Mouse (Mus musculus) ES-Bruce4 (cell line): ENCODE measurements around the gene Ltk. TPM values are rescaled to one million over a fixed set of nuclear protein-coding genes. Genes with fewer than 3 reads are reported as not detected.

Source experiments
- H3K27ac ChIP-seq: 2 replicates; pipeline ENCODE4 v1.5.1; 2012; ENCODE audit warnings: low read length, inconsistent platforms; ENCODE audit not compliant: insufficient read depth
- H3K27me3 ChIP-seq: 2 replicates; pipeline ENCODE4 v1.6.1; 2012; ENCODE audit warnings: mild to moderate bottlenecking, low read length, inconsistent platforms; ENCODE audit not compliant: control insufficient read depth, poor library complexity, insufficient read depth, severe bottlenecking
- H3K36me3 ChIP-seq: 2 replicates; pipeline ENCODE4 v1.6.1; 2012; ENCODE audit warnings: inconsistent platforms, mild to moderate bottlenecking, low read length, moderate library complexity; ENCODE audit not compliant: control insufficient read depth, poor library complexity, insufficient read depth, severe bottlenecking
- H3K4me1 ChIP-seq: one replicate; pipeline ENCODE4 v1.8.1; 2011; ENCODE audit warnings: low read length; ENCODE audit not compliant: control insufficient read depth, insufficient read depth
- H3K4me3 ChIP-seq: 2 replicates; pipeline ENCODE4 v1.5.1; 2011; ENCODE audit warnings: low read depth, mild to moderate bottlenecking, low read length
- H3K9ac ChIP-seq: 2 replicates; pipeline ENCODE4 v1.6.1; 2012; ENCODE audit warnings: low read depth, mild to moderate bottlenecking, inconsistent platforms; ENCODE audit not compliant: poor library complexity, severe bottlenecking
- H3K9me3 ChIP-seq: replicated peaks from 2 replicates; pipeline ENCODE4 v1.6.1; 2012; ENCODE audit warnings: mild to moderate bottlenecking, low read length, inconsistent platforms; ENCODE audit not compliant: control insufficient read depth, poor library complexity, insufficient read depth, severe bottlenecking
- CTCF ChIP-seq: IDR thresholded peaks from one replicate; pipeline ENCODE4 v1.8.1; 2011; ENCODE audit warnings: low read depth, low read length
- EP300 ChIP-seq: IDR thresholded peaks from 2 replicates; pipeline ENCODE4 v1.6.1; 2011; ENCODE audit warnings: low read depth, low read length; ENCODE audit not compliant: insufficient read depth
- POLR2A ChIP-seq: IDR thresholded peaks from one replicate; pipeline ENCODE4 v1.8.1; 2011; ENCODE audit warnings: low read length; ENCODE audit not compliant: insufficient read depth
- polyA plus RNA-seq: library from polyadenylated mRNA; stranded (reverse); fragments of >200 nt; gene quantifications from 2 replicates; pipeline ENCODE4 v1.2.4, GENCODE M21; 2011; ENCODE audit warnings: low read depth; ENCODE audit not compliant: missing spikeins, insufficient read depth, insufficient read length

Ltk gene
- polyA plus RNA-seq, 1 experiment = 1.1 TPM

DNA sequence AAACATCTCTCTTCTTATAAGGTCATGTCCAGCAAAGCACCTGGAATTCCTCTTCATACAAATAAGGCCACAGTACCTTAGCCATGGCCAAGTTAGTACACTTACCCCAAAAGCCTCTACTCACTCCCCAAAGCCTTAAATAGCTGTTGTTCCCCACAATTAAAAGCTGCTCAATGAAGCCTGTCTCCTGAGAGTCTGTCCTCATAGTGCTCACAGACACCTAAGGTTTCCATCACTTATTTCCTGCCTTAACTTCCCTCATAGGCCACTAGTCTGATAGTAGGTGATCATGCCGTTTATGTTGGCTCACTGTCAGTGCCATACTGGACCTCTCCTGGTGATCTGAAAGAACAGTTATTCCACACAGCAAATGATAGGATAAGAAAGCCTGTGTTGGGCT, 2.0 kb upstream of the Ltk start:
- Histone ChIP-seq H3K36me3 (peaks cover 15% of the 10 kb centered on the region), H3K4me3 (no peak overlapping the region), H3K27me3 (peaks cover 13% of the 10 kb centered on the region), H3K27ac (no peak overlapping the region), H3K9me3 (no peaks in the 10 kb centered on the region), H3K9ac (no peak overlapping the region), H3K4me1 (no peaks in the 10 kb centered on the region)
- TF ChIP-seq EP300 (no peak), POLR2A (no peak), CTCF (no peak)

DNA sequence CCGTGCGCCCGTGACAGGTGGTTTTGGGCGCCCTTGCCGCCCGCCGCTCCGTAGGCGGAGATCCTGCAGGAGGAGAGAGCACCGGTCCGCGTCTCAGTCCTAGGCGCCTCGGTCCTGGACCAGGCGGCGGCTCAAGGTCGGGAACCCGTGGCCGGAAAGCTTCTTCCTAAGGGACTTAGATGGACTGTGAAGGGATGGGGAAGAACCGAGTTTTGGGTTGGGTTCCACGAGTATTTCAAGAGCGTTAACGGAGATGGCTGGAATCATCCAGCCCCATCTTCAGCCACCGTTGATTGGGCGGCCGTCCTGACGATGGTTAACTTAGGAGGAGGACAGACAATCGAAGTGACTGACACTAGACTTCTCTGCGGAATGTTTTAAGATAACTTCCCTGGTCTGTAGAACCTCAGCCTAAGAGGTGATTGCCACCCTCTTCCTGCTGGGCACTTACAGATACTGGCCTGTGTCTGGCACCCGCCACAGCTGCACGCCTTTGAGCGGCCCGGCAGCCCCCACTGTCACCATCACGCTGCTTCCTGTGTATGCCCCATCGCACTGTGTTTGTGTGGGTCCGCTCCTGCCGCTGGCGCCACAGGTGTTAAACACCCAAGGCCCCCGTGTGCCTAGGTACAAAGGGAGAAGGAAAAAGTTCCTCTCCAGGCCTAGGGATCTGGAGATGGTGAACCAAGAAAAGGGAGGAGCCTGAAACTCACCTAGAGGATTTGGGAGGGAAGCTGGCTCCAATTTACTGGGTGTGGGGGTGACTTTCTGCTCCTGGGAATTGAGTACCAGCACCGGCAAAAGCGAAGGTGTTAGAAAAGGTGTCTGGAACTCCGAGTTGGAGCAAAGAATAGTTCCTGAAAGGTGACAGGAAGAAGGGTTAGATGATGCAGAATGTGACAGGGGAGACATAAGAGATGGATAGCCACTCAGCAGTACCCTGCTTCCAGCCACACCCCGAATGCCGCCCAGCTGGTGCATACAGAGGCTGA, 1.1 kb downstream of the Ltk start:
- Histone ChIP-seq H3K9ac (peak overlapping the region; percentile 84), H3K27me3 (peaks cover 13% of the 10 kb centered on the region), H3K9me3 (no peaks in the 10 kb centered on the region), H3K4me3 (peak overlapping the region; percentile 79), H3K36me3 (peaks cover 8% of the 10 kb centered on the region; the same call in 1 of the 2 replicates), H3K27ac (no peak overlapping the region), H3K4me1 (no peaks in the 10 kb centered on the region)
- TF ChIP-seq EP300 (no peak), POLR2A (no peak), CTCF (no peak)

- peak overlapping the region; percentile 84 for H3K9ac ChIP-seq
- H3K9me3 ChIP-seq = no peaks in the 10 kb centered on the region
- TF ChIP-seq CTCF (no peak), POLR2A (no peak), EP300 (no peak)
- no peak overlapping the region for H3K27ac ChIP-seq
- H3K36me3 ChIP-seq = no peaks in the 10 kb centered on the region; the same call in 1 of the 2 replicates
- peak overlapping the region; percentile 79 for H3K4me3 ChIP-seq
- peaks cover 13% of the 10 kb centered on the region for H3K27me3 ChIP-seq
- H3K4me1 ChIP-seq = no peaks in the 10 kb centered on the region
Observed at GRCm38 (mm10) chr2:119758101-119758843, 2.0 kb downstream of the Ltk start.

DNA sequence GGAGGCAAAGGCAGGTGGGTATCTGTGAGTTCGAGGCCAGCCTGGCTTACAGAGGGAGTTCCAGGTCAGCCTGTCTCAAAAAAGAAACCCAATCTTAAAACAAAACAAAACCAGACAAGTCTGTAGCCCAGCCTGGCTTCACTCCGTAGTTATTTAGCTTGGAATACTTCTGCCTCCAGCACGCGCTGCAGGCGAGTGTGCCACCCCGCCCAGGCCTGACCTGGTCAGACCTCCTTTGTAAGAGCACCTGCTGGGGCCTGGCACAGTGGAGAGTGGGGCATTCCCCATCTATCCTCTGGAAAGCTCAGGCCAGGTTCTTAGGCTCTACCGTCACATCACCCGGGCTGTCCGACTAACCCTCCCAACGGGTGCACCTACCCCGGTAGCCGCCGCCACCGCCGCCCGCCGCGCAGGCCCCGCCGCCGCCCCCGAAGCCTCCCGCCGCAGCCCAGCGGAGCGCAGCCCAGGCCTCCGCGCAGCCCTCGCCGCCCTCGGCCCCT, 2.6 kb downstream of the Ltk start:
- H3K9ac ChIP-seq = peak overlapping the region; percentile 84
- no peaks in the 10 kb centered on the region for H3K36me3 ChIP-seq
- TF ChIP-seq EP300 (no peak), POLR2A (no peak), CTCF (no peak)
- H3K27me3 ChIP-seq = peaks cover 13% of the 10 kb centered on the region
- H3K4me3 ChIP-seq = peak overlapping the region; percentile 79
- H3K4me1 ChIP-seq = no peaks in the 10 kb centered on the region
- H3K9me3 ChIP-seq = no peaks in the 10 kb centered on the region
- no peak overlapping the region for H3K27ac ChIP-seq

- H3K4me3 ChIP-seq = no peak overlapping the region
- no peaks in the 10 kb centered on the region for H3K9me3 ChIP-seq
- TF ChIP-seq CTCF = no peak
- TF ChIP-seq EP300 = no peak
- TF ChIP-seq POLR2A = no peak
- no peak overlapping the region for H3K27ac ChIP-seq
- no peaks in the 10 kb centered on the region for H3K36me3 ChIP-seq
- no peak overlapping the region for H3K9ac ChIP-seq
- H3K27me3 ChIP-seq = no peaks in the 10 kb centered on the region
- H3K4me1 ChIP-seq = no peaks in the 10 kb centered on the region
Observed at GRCm38 (mm10) chr2:119749260-119749659, 11.0 kb downstream of the Ltk start.
